Mouse (Mus musculus): Measurements from ENCODE around the gene Bcas3.
A peak's percentile ranks its signal among the peaks of the same experiment; 100 is the strongest.

The Bcas3 gene

DNA sequence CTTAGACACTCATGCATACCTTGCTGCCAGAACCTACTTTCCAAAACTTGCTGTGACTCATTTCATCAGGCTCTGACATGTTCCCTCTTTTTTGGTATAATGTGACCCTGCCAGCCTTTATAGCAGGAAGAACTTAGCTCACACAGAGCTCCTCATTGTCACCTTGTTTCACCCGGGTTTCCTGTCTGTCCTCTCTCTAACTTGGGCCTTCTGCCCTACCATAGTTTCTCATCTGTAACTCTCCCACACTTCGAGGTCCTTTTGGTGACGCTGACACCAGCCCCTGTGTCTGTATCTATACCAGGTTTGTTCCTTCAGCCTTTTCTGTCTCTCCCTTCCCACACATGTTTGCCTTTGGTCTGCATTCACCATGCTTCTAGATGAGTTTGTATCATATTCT lies 295.9 kb downstream of the Bcas3 start:
- DNase-seq (ENCODE audit: inconsistent age in 2 of 2, low spot score in 1 of 2), result peak in 1 of 2 experiments; percentile 57

DNA sequence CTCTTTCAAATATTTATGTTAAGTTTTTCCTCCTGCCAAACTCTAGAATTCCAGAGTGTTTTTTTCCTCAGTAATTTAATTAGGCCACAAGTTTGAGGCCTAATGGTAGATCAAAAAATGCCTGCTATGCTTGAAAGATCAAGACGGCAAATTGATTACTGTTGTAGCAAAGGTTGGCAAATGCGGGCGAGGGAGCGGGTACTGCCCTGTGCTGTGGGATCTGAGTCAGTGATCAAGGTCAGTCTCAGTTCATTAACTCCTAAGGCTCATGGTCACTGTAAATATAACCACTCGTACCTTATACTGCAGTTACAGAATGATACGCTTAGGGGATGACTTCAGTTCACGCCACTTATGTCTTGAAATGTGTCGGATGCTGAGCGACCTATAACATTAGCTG lies 296.4 kb downstream of the Bcas3 start:
- peak; percentile 55 to 69 for DNase-seq (ENCODE audit: inconsistent age in 2 of 2, low spot score in 1 of 2)

GRCm38 (mm10) chr11:85657471-85657870 lies 304.5 kb downstream of the Bcas3 start:
- DNase-seq (ENCODE audit: inconsistent age in 2 of 2, low spot score in 1 of 2), result no peak

- no peak for DNase-seq (ENCODE audit: inconsistent age in 2 of 2, low spot score in 1 of 2)
Measured at GRCm38 (mm10) chr11:85660304-85660703, 307.3 kb downstream of the Bcas3 start.

DNA sequence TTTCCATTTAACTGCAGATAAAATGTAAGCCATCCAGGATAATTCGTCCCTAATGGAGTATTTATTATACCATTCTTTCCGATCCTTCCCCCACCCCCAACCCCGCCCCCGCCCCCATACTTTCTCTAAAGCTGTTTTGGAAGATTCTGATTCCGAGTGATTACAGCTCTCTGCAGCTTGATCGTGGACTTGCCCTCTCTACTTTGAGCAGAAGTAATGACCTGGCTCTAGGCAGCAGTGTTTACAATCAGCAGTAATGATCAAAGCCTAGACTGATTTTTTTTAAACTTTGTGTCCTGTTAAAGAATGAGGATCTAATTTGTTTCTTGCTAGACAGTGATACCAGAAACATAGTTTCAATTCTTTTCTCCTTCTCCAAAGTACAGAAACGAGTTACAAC lies 314.2 kb downstream of the Bcas3 start:
- DNase-seq (ENCODE audit: inconsistent age in 2 of 2, low spot score in 1 of 2), result no peak

DNA sequence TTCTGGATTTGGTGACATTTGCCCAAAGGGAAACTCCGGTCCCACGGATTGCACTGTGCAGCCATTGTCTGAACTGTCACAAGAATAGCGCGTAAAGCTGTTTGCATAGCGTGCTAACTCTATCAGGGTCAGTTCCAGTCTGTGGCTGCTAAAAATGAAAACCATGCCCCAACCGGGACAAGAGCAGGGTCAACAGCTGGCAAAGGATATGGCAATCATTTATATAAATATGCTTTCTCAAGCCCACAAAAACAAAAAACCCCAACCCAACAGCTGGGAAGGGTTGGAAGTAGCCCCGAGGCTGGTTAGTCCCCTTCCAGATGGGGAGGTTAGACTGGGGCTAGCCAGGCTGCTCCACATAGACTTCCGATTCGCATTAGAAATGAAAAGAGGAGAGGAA lies 314.8 kb downstream of the Bcas3 start:
- DNase-seq (ENCODE audit: inconsistent age in 2 of 2, low spot score in 1 of 2), result no peak

DNA sequence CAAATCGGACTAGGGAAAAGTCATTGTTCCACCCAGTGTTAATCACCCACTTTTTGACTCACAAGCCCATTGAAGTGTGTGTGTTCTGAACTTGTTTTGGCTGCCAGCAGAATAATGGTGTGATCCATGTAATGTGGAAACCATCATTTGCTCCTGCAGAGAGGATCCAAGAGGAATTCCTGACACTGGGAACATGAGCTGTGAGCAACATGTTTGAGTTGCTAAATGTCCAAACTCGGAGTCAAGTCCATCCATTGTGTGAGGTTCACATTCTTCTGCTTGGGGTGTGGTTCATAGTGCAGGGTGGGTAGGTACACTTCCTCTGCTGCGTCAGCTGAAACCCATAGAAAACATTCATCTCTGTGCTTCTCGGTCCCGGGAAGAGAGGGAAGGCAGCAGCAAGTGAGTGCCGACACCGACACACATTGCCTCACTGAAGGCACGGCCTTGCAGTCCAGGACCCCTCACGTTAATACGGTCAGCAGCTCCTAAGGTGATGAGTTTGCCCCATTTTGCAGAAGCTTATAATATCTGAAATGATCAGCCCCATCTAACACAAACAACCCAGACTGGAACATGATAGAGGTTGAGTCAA lies 320.0 kb downstream of the Bcas3 start:
- DNase-seq (ENCODE audit: inconsistent age in 2 of 2, low spot score in 1 of 2), result no peak

DNA sequence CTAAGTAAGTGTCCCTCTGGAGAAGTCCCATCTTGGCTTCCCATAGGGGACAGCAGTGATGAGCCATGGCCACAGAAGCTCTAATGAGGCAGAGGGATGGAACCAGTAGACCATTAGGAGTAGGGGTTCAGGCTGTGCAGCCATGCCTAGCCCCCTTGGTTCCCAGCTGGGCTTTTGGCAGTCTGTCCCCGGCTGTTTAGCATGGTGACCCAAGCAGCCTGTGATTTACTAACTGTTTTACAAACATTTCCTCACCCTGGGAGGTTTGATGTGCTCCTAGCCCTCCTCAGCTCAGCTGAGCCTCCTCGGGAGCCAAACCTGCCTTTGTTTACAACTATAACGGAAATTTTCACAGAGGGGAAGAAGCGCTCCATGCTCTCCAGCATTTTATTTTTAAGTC lies 322.3 kb downstream of the Bcas3 start:
- no peak for DNase-seq (ENCODE audit: inconsistent age in 2 of 2, low spot score in 1 of 2)

GRCm38 (mm10) chr11:85676357-85677004 lies 323.5 kb downstream of the Bcas3 start:
- DNase-seq (ENCODE audit: inconsistent age in 2 of 2, low spot score in 1 of 2), result peak; percentile 75 to 83

GRCm38 (mm10) chr11:85678666-85679065 lies 325.7 kb downstream of the Bcas3 start:
- DNase-seq (ENCODE audit: inconsistent age in 2 of 2, low spot score in 1 of 2), result no peak

- DNase-seq (ENCODE audit: inconsistent age in 2 of 2, low spot score in 1 of 2), result peak; percentile 80 to 87
Measured at GRCm38 (mm10) chr11:85681580-85682419, 328.8 kb downstream of the Bcas3 start.

GRCm38 (mm10) chr11:85684981-85685380 lies 332.0 kb downstream of the Bcas3 start:
- no peak for DNase-seq (ENCODE audit: inconsistent age in 2 of 2, low spot score in 1 of 2)

DNA sequence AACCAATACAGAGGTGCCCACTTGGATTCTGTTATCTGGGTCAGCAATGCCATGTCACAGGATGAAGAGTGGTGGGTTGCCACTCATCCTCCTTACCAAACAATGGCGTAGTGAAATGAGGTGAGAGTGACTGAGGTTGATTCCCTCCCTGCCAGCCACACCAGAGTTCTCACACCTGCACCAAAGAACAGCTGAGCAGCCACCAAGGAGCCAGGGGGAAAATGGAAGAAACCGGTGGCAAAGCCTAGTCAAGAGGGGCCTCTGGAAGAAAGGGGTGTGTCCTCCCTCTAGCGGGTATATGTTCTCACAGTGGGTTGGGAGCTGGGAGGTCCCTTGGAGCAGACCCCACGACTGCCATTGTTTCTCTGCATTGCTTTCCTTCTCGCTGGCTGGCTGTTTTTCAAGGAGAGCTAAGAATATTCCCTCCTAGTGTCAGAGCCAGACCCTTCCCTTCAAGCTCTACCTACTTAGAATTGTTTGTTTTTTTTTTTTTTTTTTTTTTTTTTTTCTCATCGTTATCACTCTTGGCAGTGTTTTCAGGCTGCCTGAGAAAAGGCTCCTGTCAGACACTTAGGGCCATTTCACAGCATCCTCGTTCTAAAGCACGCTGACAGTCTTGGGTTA lies 335.0 kb downstream of the Bcas3 start:
- no peak for DNase-seq (ENCODE audit: inconsistent age in 2 of 2, low spot score in 1 of 2)

DNA sequence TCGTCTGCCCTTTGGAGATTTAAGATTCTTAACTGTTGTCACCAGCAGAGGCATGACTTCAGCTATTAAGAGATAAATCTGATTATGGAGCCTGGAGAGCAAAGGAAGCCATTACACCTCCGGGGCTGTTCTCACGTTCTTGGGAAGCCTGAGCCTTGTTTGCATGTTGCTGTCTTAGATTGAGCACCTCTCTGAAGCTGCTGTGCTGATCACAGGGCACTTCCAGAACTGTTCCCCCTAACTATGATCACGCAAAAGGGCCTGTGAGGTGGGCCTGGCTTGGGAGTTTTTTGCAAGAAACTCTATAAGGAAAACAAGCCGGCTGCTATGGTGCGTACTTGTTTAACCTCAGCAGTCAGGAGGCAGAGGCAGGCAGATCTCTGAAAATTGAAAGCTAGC lies 335.5 kb downstream of the Bcas3 start:
- DNase-seq (ENCODE audit: inconsistent age in 2 of 2, low spot score in 1 of 2), result no peak

- no peak for DNase-seq (ENCODE audit: inconsistent age in 2 of 2, low spot score in 1 of 2)
Measured at GRCm38 (mm10) chr11:85689226-85689625, 336.3 kb downstream of the Bcas3 start.

DNA sequence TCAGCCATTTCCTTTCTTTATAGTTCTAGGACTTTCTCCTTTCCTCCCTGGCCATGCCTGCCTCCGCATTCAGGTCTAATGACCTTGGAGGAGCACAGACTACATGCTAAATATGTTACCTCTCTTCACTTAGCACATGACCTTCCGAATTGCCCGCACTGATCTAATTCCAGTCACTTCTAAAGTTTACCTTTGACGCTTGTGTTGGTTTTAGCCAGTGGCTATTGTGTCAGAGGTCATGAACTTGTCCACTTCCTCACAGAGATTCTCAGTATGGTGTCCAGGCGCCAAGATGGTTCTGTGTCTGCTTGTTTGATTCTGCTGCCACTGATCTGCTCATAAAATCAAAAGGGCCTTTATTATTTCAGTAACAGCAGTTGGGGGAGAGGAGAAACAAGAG lies 338.3 kb downstream of the Bcas3 start:
- no peak for DNase-seq (ENCODE audit: inconsistent age in 2 of 2, low spot score in 1 of 2)

GRCm38 (mm10) chr11:85695614-85696263 lies 342.8 kb downstream of the Bcas3 start:
- no peak for DNase-seq (ENCODE audit: inconsistent age in 2 of 2, low spot score in 1 of 2)

DNA sequence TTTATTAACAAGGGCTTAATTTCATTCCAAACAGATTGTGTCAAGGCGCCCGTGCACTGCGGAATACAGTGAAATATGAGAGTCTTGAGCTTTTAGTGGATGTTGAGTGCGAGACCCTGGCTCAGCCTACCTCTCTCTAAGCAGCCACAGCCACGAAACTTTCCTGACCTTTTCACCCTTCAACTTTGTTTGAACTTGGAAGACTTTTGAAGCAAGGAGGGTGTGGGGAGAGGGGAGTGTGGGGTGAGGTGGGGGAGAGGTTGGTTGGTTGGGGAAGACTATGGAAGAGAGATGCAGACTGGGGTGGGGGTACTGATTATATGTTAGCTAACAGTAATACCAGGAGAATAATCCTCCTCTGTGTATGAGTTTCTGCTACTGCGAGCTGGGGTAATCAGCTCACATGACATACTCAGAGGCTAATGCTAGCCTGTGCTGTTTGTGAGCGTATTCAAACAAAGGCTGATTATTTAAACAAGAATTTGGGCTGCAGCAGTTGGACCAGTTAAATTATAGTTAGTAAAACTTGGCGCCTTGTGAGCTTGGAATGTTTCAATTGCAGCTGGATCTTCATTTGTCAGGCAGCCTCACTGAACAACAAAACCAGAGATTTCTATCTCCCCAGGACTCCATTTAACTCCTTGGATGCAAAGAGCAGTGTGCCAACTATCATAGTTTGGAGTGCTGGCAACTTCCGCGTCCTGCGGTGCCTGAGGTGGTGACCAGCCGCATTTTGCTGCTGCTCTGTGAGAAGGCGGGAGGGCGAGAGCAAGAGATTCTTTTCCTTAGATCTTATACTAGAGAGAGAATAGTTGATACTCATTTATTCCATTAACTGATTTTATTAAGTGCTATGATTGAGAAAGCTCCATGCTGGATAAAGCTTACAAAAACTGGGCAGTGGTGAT lies 343.8 kb downstream of the Bcas3 start:
- no peak for DNase-seq (ENCODE audit: inconsistent age in 2 of 2, low spot score in 1 of 2)

GRCm38 (mm10) chr11:85697468-85697867 lies 344.5 kb downstream of the Bcas3 start:
- no peak for DNase-seq (ENCODE audit: inconsistent age in 2 of 2, low spot score in 1 of 2)

GRCm38 (mm10) chr11:85698242-85698641 lies 345.3 kb downstream of the Bcas3 start:
- DNase-seq (ENCODE audit: inconsistent age in 2 of 2, low spot score in 1 of 2), result no peak
